Mouse (Mus musculus): ENCODE measurements around the gene Prkn. TPM values are rescaled to one million over a fixed set of nuclear protein-coding genes. Genes with fewer than 3 reads are reported as not detected.

Prkn gene
- polyA plus RNA-seq, 1 experiment from 2014 or later = 6.6 TPM

- no peak for ATAC-seq
- Histone ChIP-seq H3K4me3 (ENCODE audit: low read depth, low read length) (no peak overlapping the region), H3K4me1 (ENCODE audit: control insufficient read depth, insufficient read depth, low read length) (peaks cover 9% of the 10 kb centered on the region; the same call in 1 of the 2 replicates), H3K4me2 (ENCODE audit: low read length) (no peak overlapping the region), H3K36me3 (ENCODE audit: control insufficient read depth, insufficient read depth, low read length) (no peaks in the 10 kb centered on the region), H3K27ac (ENCODE audit: low read length) (no peak overlapping the region), H3K27me3 (ENCODE audit: control insufficient read depth, insufficient read depth, low read depth, low read length) (no peaks in the 10 kb centered on the region), H3K9me3 (replicated peaks; ENCODE audit: control insufficient read depth, low read length, poor library complexity, severe bottlenecking) (no peaks in the 10 kb centered on the region), H3K9ac (ENCODE audit: low read depth, low read length) (no peak overlapping the region)
- 67% methylated on average over 2 of the region's 2 CpGs for WGBS
Measured at GRCm38 (mm10) chr17:11728294-11728693, 888.1 kb downstream of the Prkn start.

- Histone ChIP-seq H3K27ac (ENCODE audit: low read length) (peak overlapping the region; percentile 24), H3K4me1 (ENCODE audit: control insufficient read depth, insufficient read depth, low read length) (peaks cover 9% of the 10 kb centered on the region; the same call in 1 of the 2 replicates), H3K27me3 (ENCODE audit: control insufficient read depth, insufficient read depth, low read depth, low read length) (no peaks in the 10 kb centered on the region), H3K4me3 (ENCODE audit: low read depth, low read length) (no peak overlapping the region), H3K9me3 (replicated peaks; ENCODE audit: control insufficient read depth, low read length, poor library complexity, severe bottlenecking) (no peaks in the 10 kb centered on the region), H3K4me2 (ENCODE audit: low read length) (no peak overlapping the region), H3K9ac (ENCODE audit: low read depth, low read length) (no peak overlapping the region; the same call in 1 of the 2 replicates), H3K36me3 (ENCODE audit: control insufficient read depth, insufficient read depth, low read length) (no peaks in the 10 kb centered on the region)
- 18% methylated on average over 12 of the region's 12 CpGs for WGBS
- peak; percentile 75; the same call in 1 of the 2 replicates for ATAC-seq
Measured at GRCm38 (mm10) chr17:11730656-11731594, 890.7 kb downstream of the Prkn start.

- H3K27me3 ChIP-seq (ENCODE audit: control insufficient read depth, insufficient read depth, low read depth, low read length) = no peaks in the 10 kb centered on the region
- no peak overlapping the region for H3K4me3 ChIP-seq (ENCODE audit: low read depth, low read length)
- no peak overlapping the region for H3K4me2 ChIP-seq (ENCODE audit: low read length)
- peaks cover 9% of the 10 kb centered on the region; the same call in 1 of the 2 replicates for H3K4me1 ChIP-seq (ENCODE audit: control insufficient read depth, insufficient read depth, low read length)
- no peak overlapping the region for H3K9ac ChIP-seq (ENCODE audit: low read depth, low read length)
- H3K27ac ChIP-seq (ENCODE audit: low read length) = no peak overlapping the region
- no peak for ATAC-seq
- 92% methylated on average over 12 of the region's 12 CpGs for WGBS
- H3K36me3 ChIP-seq (ENCODE audit: control insufficient read depth, insufficient read depth, low read length) = no peaks in the 10 kb centered on the region
- no peaks in the 10 kb centered on the region for H3K9me3 ChIP-seq (replicated peaks; ENCODE audit: control insufficient read depth, low read length, poor library complexity, severe bottlenecking)
Measured at GRCm38 (mm10) chr17:11735158-11735877, 895.1 kb downstream of the Prkn start.

- no peaks in the 10 kb centered on the region for H3K4me1 ChIP-seq (ENCODE audit: control insufficient read depth, insufficient read depth, low read length)
- no peak overlapping the region for H3K9ac ChIP-seq (ENCODE audit: low read depth, low read length)
- H3K36me3 ChIP-seq (ENCODE audit: control insufficient read depth, insufficient read depth, low read length) = no peaks in the 10 kb centered on the region
- no peak overlapping the region for H3K4me3 ChIP-seq (ENCODE audit: low read depth, low read length)
- no peaks in the 10 kb centered on the region for H3K9me3 ChIP-seq (replicated peaks; ENCODE audit: control insufficient read depth, low read length, poor library complexity, severe bottlenecking)
- no peak overlapping the region for H3K4me2 ChIP-seq (ENCODE audit: low read length)
- WGBS = 29% methylated on average over 3 of the region's 3 CpGs
- no peak for ATAC-seq
- no peaks in the 10 kb centered on the region for H3K27me3 ChIP-seq (ENCODE audit: control insufficient read depth, insufficient read depth, low read depth, low read length)
- H3K27ac ChIP-seq (ENCODE audit: low read length) = no peak overlapping the region
Measured at GRCm38 (mm10) chr17:11736531-11736930, 896.3 kb downstream of the Prkn start.

GRCm38 (mm10) chr17:11737905-11738304 lies 897.7 kb downstream of the Prkn start:
- H3K4me1 ChIP-seq (ENCODE audit: control insufficient read depth, insufficient read depth, low read length) = no peaks in the 10 kb centered on the region
- ATAC-seq = no peak
- no peaks in the 10 kb centered on the region for H3K27me3 ChIP-seq (ENCODE audit: control insufficient read depth, insufficient read depth, low read depth, low read length)
- no peak overlapping the region for H3K4me2 ChIP-seq (ENCODE audit: low read length)
- no peak overlapping the region for H3K9ac ChIP-seq (ENCODE audit: low read depth, low read length)
- H3K36me3 ChIP-seq (ENCODE audit: control insufficient read depth, insufficient read depth, low read length) = no peaks in the 10 kb centered on the region
- no peak overlapping the region for H3K4me3 ChIP-seq (ENCODE audit: low read depth, low read length)
- WGBS = 97% methylated on average over 10 of the region's 10 CpGs
- H3K27ac ChIP-seq (ENCODE audit: low read length) = no peak overlapping the region
- H3K9me3 ChIP-seq (replicated peaks; ENCODE audit: control insufficient read depth, low read length, poor library complexity, severe bottlenecking) = no peaks in the 10 kb centered on the region

- Histone ChIP-seq H3K36me3 (ENCODE audit: control insufficient read depth, insufficient read depth, low read length) (no peaks in the 10 kb centered on the region), H3K9ac (ENCODE audit: low read depth, low read length) (no peak overlapping the region), H3K9me3 (replicated peaks; ENCODE audit: control insufficient read depth, low read length, poor library complexity, severe bottlenecking) (no peaks in the 10 kb centered on the region), H3K27me3 (ENCODE audit: control insufficient read depth, insufficient read depth, low read depth, low read length) (no peaks in the 10 kb centered on the region), H3K4me3 (ENCODE audit: low read depth, low read length) (no peak overlapping the region), H3K27ac (ENCODE audit: low read length) (no peak overlapping the region), H3K4me2 (ENCODE audit: low read length) (no peak overlapping the region), H3K4me1 (ENCODE audit: control insufficient read depth, insufficient read depth, low read length) (no peaks in the 10 kb centered on the region)
- ATAC-seq = no peak
Measured at GRCm38 (mm10) chr17:11740716-11741115, 900.5 kb downstream of the Prkn start.

GRCm38 (mm10) chr17:11741161-11741560 lies 901.0 kb downstream of the Prkn start:
- no peaks in the 10 kb centered on the region for H3K9me3 ChIP-seq (replicated peaks; ENCODE audit: control insufficient read depth, low read length, poor library complexity, severe bottlenecking)
- peaks cover 3% of the 10 kb centered on the region; the same call in 1 of the 2 replicates for H3K4me1 ChIP-seq (ENCODE audit: control insufficient read depth, insufficient read depth, low read length)
- ATAC-seq = no peak
- no peaks in the 10 kb centered on the region for H3K27me3 ChIP-seq (ENCODE audit: control insufficient read depth, insufficient read depth, low read depth, low read length)
- H3K4me2 ChIP-seq (ENCODE audit: low read length) = no peak overlapping the region
- H3K27ac ChIP-seq (ENCODE audit: low read length) = no peak overlapping the region
- 91% methylated on average over 5 of the region's 5 CpGs for WGBS
- H3K9ac ChIP-seq (ENCODE audit: low read depth, low read length) = no peak overlapping the region
- H3K36me3 ChIP-seq (ENCODE audit: control insufficient read depth, insufficient read depth, low read length) = no peaks in the 10 kb centered on the region
- H3K4me3 ChIP-seq (ENCODE audit: low read depth, low read length) = no peak overlapping the region

GRCm38 (mm10) chr17:11751251-11751650 lies 911.1 kb downstream of the Prkn start:
- H3K4me1 ChIP-seq (ENCODE audit: control insufficient read depth, insufficient read depth, low read length) = no peaks in the 10 kb centered on the region
- no peak overlapping the region for H3K4me2 ChIP-seq (ENCODE audit: low read length)
- H3K27me3 ChIP-seq (ENCODE audit: control insufficient read depth, insufficient read depth, low read depth, low read length) = no peaks in the 10 kb centered on the region
- no peaks in the 10 kb centered on the region for H3K36me3 ChIP-seq (ENCODE audit: control insufficient read depth, insufficient read depth, low read length)
- H3K9ac ChIP-seq (ENCODE audit: low read depth, low read length) = no peak overlapping the region
- WGBS = 90% methylated on average over 2 of the region's 2 CpGs
- no peak overlapping the region for H3K27ac ChIP-seq (ENCODE audit: low read length)
- H3K9me3 ChIP-seq (replicated peaks; ENCODE audit: control insufficient read depth, low read length, poor library complexity, severe bottlenecking) = no peaks in the 10 kb centered on the region
- ATAC-seq = no peak
- no peak overlapping the region for H3K4me3 ChIP-seq (ENCODE audit: low read depth, low read length)

- 44% methylated on average over 2 of the region's 2 CpGs for WGBS
- no peaks in the 10 kb centered on the region for H3K4me1 ChIP-seq (ENCODE audit: control insufficient read depth, insufficient read depth, low read length)
- no peak overlapping the region for H3K4me3 ChIP-seq (ENCODE audit: low read depth, low read length)
- no peak overlapping the region for H3K4me2 ChIP-seq (ENCODE audit: low read length)
- no peaks in the 10 kb centered on the region for H3K27me3 ChIP-seq (ENCODE audit: control insufficient read depth, insufficient read depth, low read depth, low read length)
- no peaks in the 10 kb centered on the region for H3K36me3 ChIP-seq (ENCODE audit: control insufficient read depth, insufficient read depth, low read length)
- H3K9ac ChIP-seq (ENCODE audit: low read depth, low read length) = no peak overlapping the region
- ATAC-seq = no peak
- H3K27ac ChIP-seq (ENCODE audit: low read length) = no peak overlapping the region
- H3K9me3 ChIP-seq (replicated peaks; ENCODE audit: control insufficient read depth, low read length, poor library complexity, severe bottlenecking) = no peaks in the 10 kb centered on the region
Measured at GRCm38 (mm10) chr17:11752686-11753085, 912.5 kb downstream of the Prkn start.
